Mouse (Mus musculus): ENCODE data around the gene Eftud2. TPM values are rescaled to one million over a fixed set of nuclear protein-coding genes. Genes with fewer than 3 reads are reported as not detected.

Gene Eftud2
- polyA plus RNA-seq, 1 experiment: 23.9 TPM

- Histone ChIP-seq H3K27me3 (ENCODE audit: control insufficient read depth) (peaks cover 15% of the 10 kb centered on the region), H3K4me3 (replicated peaks) (no peak overlapping the region), H3K4me1 (ENCODE audit: control insufficient read depth) (peaks cover 58% of the 10 kb centered on the region), H3K9me3 (ENCODE audit: control insufficient read depth, low read length) (no peaks in the 10 kb centered on the region), H3K36me3 (ENCODE audit: control insufficient read depth) (peaks cover 36% of the 10 kb centered on the region)
- no peak for TF ChIP-seq GATA1 (IDR thresholded peaks at IDR 0.05; ENCODE audit: low read length)
- no peak for TF ChIP-seq TAL1 (IDR thresholded peaks at IDR 0.05; ENCODE audit: low read length)
Measured at GRCm38 (mm10) chr11:102901199-102901598, 20.4 kb upstream of the Eftud2 start.

GRCm38 (mm10) chr11:102900763-102901162, 20.0 kb upstream of the Eftud2 start, which contains the start of gene Gfap:
TSS of gene Gfap (minus strand) at chr11:102900912.
- TF ChIP-seq TAL1 (IDR thresholded peaks at IDR 0.05; ENCODE audit: low read length): no peak
- no peak for TF ChIP-seq GATA1 (IDR thresholded peaks at IDR 0.05; ENCODE audit: low read length)
- Histone ChIP-seq H3K27me3 (ENCODE audit: control insufficient read depth) (peaks cover 15% of the 10 kb centered on the region), H3K9me3 (ENCODE audit: control insufficient read depth, low read length) (no peaks in the 10 kb centered on the region), H3K4me1 (ENCODE audit: control insufficient read depth) (peaks cover 62% of the 10 kb centered on the region), H3K4me3 (replicated peaks) (no peak within 1 kb of the TSS), H3K36me3 (ENCODE audit: control insufficient read depth) (peaks cover 32% of the 10 kb centered on the region)

GRCm38 (mm10) chr11:102898408-102898807, 17.6 kb upstream of the Eftud2 start:
- Histone ChIP-seq H3K27me3 (ENCODE audit: control insufficient read depth) (peaks cover 18% of the 10 kb centered on the region), H3K9me3 (ENCODE audit: control insufficient read depth, low read length) (no peaks in the 10 kb centered on the region), H3K4me3 (replicated peaks) (no peak overlapping the region), H3K4me1 (ENCODE audit: control insufficient read depth) (peaks cover 75% of the 10 kb centered on the region), H3K36me3 (ENCODE audit: control insufficient read depth) (peaks cover 30% of the 10 kb centered on the region)
- TF ChIP-seq TAL1 (IDR thresholded peaks at IDR 0.05; ENCODE audit: low read length): no peak
- no peak for TF ChIP-seq GATA1 (IDR thresholded peaks at IDR 0.05; ENCODE audit: low read length)

- Histone ChIP-seq H3K4me1 (ENCODE audit: control insufficient read depth) (peaks cover 88% of the 10 kb centered on the region), H3K9me3 (ENCODE audit: control insufficient read depth, low read length) (no peaks in the 10 kb centered on the region), H3K27me3 (ENCODE audit: control insufficient read depth) (peaks cover 20% of the 10 kb centered on the region), H3K4me3 (replicated peaks) (peak overlapping the region; percentile 72), H3K36me3 (ENCODE audit: control insufficient read depth) (peaks cover 46% of the 10 kb centered on the region)
- no peak for TF ChIP-seq TAL1 (IDR thresholded peaks at IDR 0.05; ENCODE audit: low read length)
- TF ChIP-seq GATA1 (IDR thresholded peaks at IDR 0.05; ENCODE audit: low read length): no peak
Measured at GRCm38 (mm10) chr11:102896641-102897040, 15.9 kb upstream of the Eftud2 start.

GRCm38 (mm10) chr11:102895779-102896178, 15.0 kb upstream of the Eftud2 start:
- H3K27me3 ChIP-seq (ENCODE audit: control insufficient read depth): peaks cover 20% of the 10 kb centered on the region
- H3K36me3 ChIP-seq (ENCODE audit: control insufficient read depth): peaks cover 51% of the 10 kb centered on the region
- TF ChIP-seq TAL1 (IDR thresholded peaks at IDR 0.05; ENCODE audit: low read length) (peak; percentile 97), GATA1 (IDR thresholded peaks at IDR 0.05; ENCODE audit: low read length) (peak; percentile 99)
- H3K4me1 ChIP-seq (ENCODE audit: control insufficient read depth): peaks cover 87% of the 10 kb centered on the region
- peak overlapping the region; percentile 72 for H3K4me3 ChIP-seq (replicated peaks)
- no peaks in the 10 kb centered on the region for H3K9me3 ChIP-seq (ENCODE audit: control insufficient read depth, low read length)

- no peak for TF ChIP-seq GATA1 (IDR thresholded peaks at IDR 0.05; ENCODE audit: low read length)
- H3K4me1 ChIP-seq (ENCODE audit: control insufficient read depth): peaks cover 90% of the 10 kb centered on the region
- H3K4me3 ChIP-seq (replicated peaks): peak overlapping the region; percentile 72
- H3K36me3 ChIP-seq (ENCODE audit: control insufficient read depth): peaks cover 60% of the 10 kb centered on the region
- H3K27me3 ChIP-seq (ENCODE audit: control insufficient read depth): peaks cover 20% of the 10 kb centered on the region
- no peaks in the 10 kb centered on the region for H3K9me3 ChIP-seq (ENCODE audit: control insufficient read depth, low read length)
Measured at GRCm38 (mm10) chr11:102894716-102895115, 13.9 kb upstream of the Eftud2 start.

GRCm38 (mm10) chr11:102893015-102893651, 12.3 kb upstream of the Eftud2 start:
- Histone ChIP-seq H3K4me3 (replicated peaks) (peak overlapping the region; percentile 72), H3K36me3 (ENCODE audit: control insufficient read depth) (peaks cover 74% of the 10 kb centered on the region), H3K9me3 (ENCODE audit: control insufficient read depth, low read length) (no peaks in the 10 kb centered on the region), H3K27me3 (ENCODE audit: control insufficient read depth) (peaks cover 24% of the 10 kb centered on the region), H3K4me1 (ENCODE audit: control insufficient read depth) (peaks cover 86% of the 10 kb centered on the region)
- TF ChIP-seq TAL1 (IDR thresholded peaks at IDR 0.05; ENCODE audit: low read length): no peak
- no peak for TF ChIP-seq GATA1 (IDR thresholded peaks at IDR 0.05; ENCODE audit: low read length)

- TF ChIP-seq TAL1 (IDR thresholded peaks at IDR 0.05; ENCODE audit: low read length) (no peak), GATA1 (IDR thresholded peaks at IDR 0.05; ENCODE audit: low read length) (no peak)
- H3K4me1 ChIP-seq (ENCODE audit: control insufficient read depth): peaks cover 65% of the 10 kb centered on the region
Measured at GRCm38 (mm10) chr11:102890096-102890495, 9.3 kb upstream of the Eftud2 start.

GRCm38 (mm10) chr11:102888135-102888534, 7.3 kb upstream of the Eftud2 start:
- H3K4me3 ChIP-seq (replicated peaks): no peak overlapping the region
- peaks cover 36% of the 10 kb centered on the region for H3K27me3 ChIP-seq (ENCODE audit: control insufficient read depth)
- peaks cover 61% of the 10 kb centered on the region for H3K4me1 ChIP-seq (ENCODE audit: control insufficient read depth)
- no peaks in the 10 kb centered on the region for H3K9me3 ChIP-seq (ENCODE audit: control insufficient read depth, low read length)
- H3K36me3 ChIP-seq (ENCODE audit: control insufficient read depth): peaks cover 59% of the 10 kb centered on the region
- no peak for TF ChIP-seq TAL1 (IDR thresholded peaks at IDR 0.05; ENCODE audit: low read length)
- TF ChIP-seq GATA1 (IDR thresholded peaks at IDR 0.05; ENCODE audit: low read length): no peak

More at GRCm38 (mm10) chr11:102890096-102890495, 9.3 kb upstream of the Eftud2 start:
- Histone ChIP-seq H3K9me3 (ENCODE audit: control insufficient read depth, low read length) (no peaks in the 10 kb centered on the region), H3K4me3 (replicated peaks) (no peak overlapping the region), H3K36me3 (ENCODE audit: control insufficient read depth) (peaks cover 79% of the 10 kb centered on the region), H3K27me3 (ENCODE audit: control insufficient read depth) (peaks cover 34% of the 10 kb centered on the region)
